Mouse (Mus musculus) heart, embryonic 14.5 days (tissue): ENCODE results near the gene Mfsd13b. TPM values are rescaled to one million over a fixed set of nuclear protein-coding genes. Genes with fewer than 3 reads are reported as not detected.
A peak's percentile ranks its signal among the peaks of the same experiment; 100 is the strongest.

Experiments used
- ATAC-seq: fragments of 200-750 bp; cut with Nextera tagmentation; 2 replicates; pipeline ENCODE4 v1.8.0; 2017; ENCODE audit warnings: low read depth, moderate TSS enrichment; ENCODE audit not compliant: insufficient number of reproducible peaks, insufficient read depth, low FRiP score
- H3K27ac ChIP-seq, 2 experiments: fragments of 200-500 bp in 1 of 2; fragments of 300-500 bp in 1 of 2; sonication (generic) in 1 of 2; replicated peaks in 1 of 2; 2 replicates each; pipeline ENCODE4 v1.5.1; 2012 to 2014; ENCODE audit warnings: low read depth in 2 of 2, low read length in 2 of 2, control low read depth in 1 of 2, mild to moderate bottlenecking in 1 of 2, mixed read lengths in 1 of 2; ENCODE audit not compliant: control insufficient read depth in 1 of 2, insufficient read depth in 1 of 2
- H3K27me3 ChIP-seq: fragments of 300-500 bp; sonication (generic); 2 replicates; pipeline ENCODE4 v1.6.1; 2014; ENCODE audit warnings: mild to moderate bottlenecking, low read length, control low read depth; ENCODE audit not compliant: control insufficient read depth, insufficient read depth
- H3K36me3 ChIP-seq: fragments of 300-500 bp; sonication (generic); 2 replicates; pipeline ENCODE4 v1.6.1; 2014; ENCODE audit warnings: mild to moderate bottlenecking, control low read depth, low read length, mixed read lengths; ENCODE audit not compliant: control insufficient read depth, insufficient read depth
- H3K4me1 ChIP-seq, 2 experiments: fragments of 200-500 bp in 1 of 2; fragments of 300-500 bp in 1 of 2; sonication (generic) in 1 of 2; 2 replicates each; pipeline ENCODE4 v1.6.1; 2012 to 2014; ENCODE audit warnings: low read length in 2 of 2, control low read depth in 1 of 2, mixed read lengths in 1 of 2; ENCODE audit not compliant: control insufficient read depth in 2 of 2, insufficient read depth in 2 of 2
- H3K4me2 ChIP-seq: fragments of 300-500 bp; sonication (generic); 2 replicates; pipeline ENCODE4 v1.6.1; 2014; ENCODE audit warnings: mild to moderate bottlenecking, low read length
- H3K4me3 ChIP-seq, 2 experiments: fragments of 200-500 bp in 1 of 2; fragments of 300-500 bp in 1 of 2; sonication (generic) in 1 of 2; 2 replicates each; pipeline ENCODE4 v1.5.1; 2012 to 2014; ENCODE audit warnings: low read length in 2 of 2, mild to moderate bottlenecking in 2 of 2, control low read depth in 1 of 2, low read depth in 1 of 2, moderate library complexity in 1 of 2; ENCODE audit not compliant: control insufficient read depth in 1 of 2, insufficient read depth in 1 of 2
- H3K9ac ChIP-seq: fragments of 300-500 bp; sonication (generic); 2 replicates; pipeline ENCODE4 v1.6.1; 2014; ENCODE audit warnings: mild to moderate bottlenecking, low read length
- H3K9me3 ChIP-seq: fragments of 300-500 bp; sonication (generic); 2 replicates; pipeline ENCODE4 v1.6.1; 2016; ENCODE audit warnings: low read length, control low read depth; ENCODE audit not compliant: control insufficient read depth
- WGBS: fragments of 180-500 bp; shearing (Covaris S2); extraction: QIAGEN DNeasy Blood & Tissue Kit; methylation state at CpG from one replicate; pipeline ENCODE4 v1.1.7; 2014; 5-methylcytosine and 5-hydroxymethylcytosine counted together
- polyA plus RNA-seq: library from polyadenylated mRNA; unstranded; fragments of >200 nt; fragmentation: Nextera tagmentation; extraction: Ambion mirVana; gene quantifications from 2 replicates; pipeline ENCODE4 v1.2.1, GENCODE M21; 2014

Mfsd13b gene
- 0.22 TPM in 1 of 2 replicates, not detected in the other for polyA plus RNA-seq

GRCm38 (mm10) chr7:120982200-120982841 lies at the start of gene Mfsd13b, which contains the start of gene Cdr2:
TSS of gene Mfsd13b (plus strand) at chr7:120982509.
TSS of gene Cdr2 (minus strand) at chr7:120982312.
- peaks cover 2 to 12% of the 10 kb centered on the region in 2 experiments; a peak in 2 of 4 replicates for H3K4me1 ChIP-seq
- peak within 1 kb of the TSS; percentile 91 for H3K9ac ChIP-seq
- no peaks in the 10 kb centered on the region for H3K9me3 ChIP-seq
- peak within 1 kb of the TSS; percentile 70 to 76 for H3K4me3 ChIP-seq
- ATAC-seq, result peak; percentile 95
- H3K27me3 ChIP-seq, result no peaks in the 10 kb centered on the region
- peak within 1 kb of the TSS; percentile 40 to 77 for H3K27ac ChIP-seq
- under 1% methylated on average over 46 of the region's 46 CpGs for WGBS
- no peaks in the 10 kb centered on the region for H3K36me3 ChIP-seq
- peak within 1 kb of the TSS; percentile 95 for H3K4me2 ChIP-seq

- peaks cover 96% of the 10 kb centered on the region for H3K36me3 ChIP-seq
- no peak for ATAC-seq
- 86% methylated on average over 7 of the region's 7 CpGs for WGBS
Measured at GRCm38 (mm10) chr7:120933110-120933509, 49.2 kb upstream of the Mfsd13b start.

GRCm38 (mm10) chr7:120933680-120934195 lies 48.6 kb upstream of the Mfsd13b start:
- H3K36me3 ChIP-seq, result peaks cover 96% of the 10 kb centered on the region
- H3K27ac ChIP-seq, result no peak overlapping the region
- H3K9ac ChIP-seq, result no peak overlapping the region
- H3K9me3 ChIP-seq, result no peaks in the 10 kb centered on the region
- no peaks in the 10 kb centered on the region for H3K4me1 ChIP-seq
- WGBS, result 78% methylated on average over 5 of the region's 5 CpGs
- no peak for ATAC-seq
- no peak overlapping the region for H3K4me2 ChIP-seq
- H3K27me3 ChIP-seq, result no peaks in the 10 kb centered on the region
- H3K4me3 ChIP-seq, result no peak overlapping the region

More at GRCm38 (mm10) chr7:120933110-120933509, 49.2 kb upstream of the Mfsd13b start:
- Histone ChIP-seq H3K9me3 (no peaks in the 10 kb centered on the region), H3K4me1 (no peaks in the 10 kb centered on the region), H3K4me3 (no peak overlapping the region), H3K4me2 (no peak overlapping the region), H3K27ac (no peak overlapping the region), H3K27me3 (no peaks in the 10 kb centered on the region), H3K9ac (no peak overlapping the region)

- Histone ChIP-seq H3K27ac (no peak overlapping the region), H3K9me3 (no peaks in the 10 kb centered on the region), H3K4me3 (no peak overlapping the region), H3K4me2 (no peak overlapping the region), H3K9ac (no peak overlapping the region), H3K27me3 (no peaks in the 10 kb centered on the region), H3K36me3 (peaks cover 96% of the 10 kb centered on the region), H3K4me1 (no peaks in the 10 kb centered on the region)
- no peak for ATAC-seq
- WGBS, result 20% methylated on average over 5 of the region's 5 CpGs
Measured at GRCm38 (mm10) chr7:120934716-120935115, 47.6 kb upstream of the Mfsd13b start.

- Histone ChIP-seq H3K4me3 (no peak overlapping the region), H3K27ac (no peak overlapping the region), H3K27me3 (no peaks in the 10 kb centered on the region), H3K4me2 (no peak overlapping the region), H3K4me1 (no peaks in the 10 kb centered on the region), H3K36me3 (peaks cover 97% of the 10 kb centered on the region), H3K9ac (no peak overlapping the region), H3K9me3 (no peaks in the 10 kb centered on the region)
- ATAC-seq, result no peak
- 65% methylated on average over 4 of the region's 4 CpGs for WGBS
Measured at GRCm38 (mm10) chr7:120936522-120936921, 45.8 kb upstream of the Mfsd13b start.

- Histone ChIP-seq H3K36me3 (peaks cover 98% of the 10 kb centered on the region), H3K4me2 (no peak overlapping the region), H3K9ac (no peak overlapping the region), H3K9me3 (no peaks in the 10 kb centered on the region), H3K27ac (no peak overlapping the region), H3K27me3 (no peaks in the 10 kb centered on the region), H3K4me3 (no peak overlapping the region), H3K4me1 (no peaks in the 10 kb centered on the region)
- 88% methylated on average over 9 of the region's 9 CpGs for WGBS
- ATAC-seq, result no peak
Measured at GRCm38 (mm10) chr7:120938206-120938605, 44.1 kb upstream of the Mfsd13b start.

GRCm38 (mm10) chr7:120940343-120940742 lies 42.0 kb upstream of the Mfsd13b start:
- Histone ChIP-seq H3K36me3 (peaks cover 94% of the 10 kb centered on the region), H3K4me2 (no peak overlapping the region), H3K27me3 (no peaks in the 10 kb centered on the region), H3K9ac (no peak overlapping the region), H3K4me3 (no peak overlapping the region), H3K9me3 (no peaks in the 10 kb centered on the region), H3K4me1 (no peaks in the 10 kb centered on the region), H3K27ac (no peak overlapping the region)
- whole genome bisulfite sequencing, result 88% methylated on average over 12 of the region's 12 CpGs
- no peak for ATAC-seq
